Mouse (Mus musculus): Measurements from ENCODE around the gene Tenm2.

The Tenm2 gene

GRCm38 (mm10) chr11:36909036-36909435 is 326.7 kb downstream of the Tenm2 start:
- peak; percentile 29 for DNase-seq (ENCODE audit: low read depth, low spot score)

GRCm38 (mm10) chr11:36902302-36902701 is 333.5 kb downstream of the Tenm2 start:
- DNase-seq (ENCODE audit: low read depth, low spot score): peak; percentile 38

GRCm38 (mm10) chr11:36893061-36893460 is 342.7 kb downstream of the Tenm2 start:
- peak; percentile 58 for DNase-seq (ENCODE audit: low read depth, low spot score)

- no peak for DNase-seq (ENCODE audit: low read depth, low spot score)
Measured at GRCm38 (mm10) chr11:36891106-36891505, 344.7 kb downstream of the Tenm2 start.

GRCm38 (mm10) chr11:36887490-36887889 is 348.3 kb downstream of the Tenm2 start:
- no peak for DNase-seq (ENCODE audit: low read depth, low spot score)

- no peak for DNase-seq (ENCODE audit: low read depth, low spot score)
Measured at GRCm38 (mm10) chr11:36886147-36886546, 349.6 kb downstream of the Tenm2 start.

GRCm38 (mm10) chr11:36872961-36873360 is 362.8 kb downstream of the Tenm2 start:
- peak; percentile 35 for DNase-seq (ENCODE audit: low read depth, low spot score)

- no peak for DNase-seq (ENCODE audit: low read depth, low spot score)
Measured at GRCm38 (mm10) chr11:36870548-36870947, 365.2 kb downstream of the Tenm2 start.

GRCm38 (mm10) chr11:36851690-36852089 is 384.1 kb downstream of the Tenm2 start:
- peak; percentile 43 for DNase-seq (ENCODE audit: low read depth, low spot score)

- no peak for DNase-seq (ENCODE audit: low read depth, low spot score)
Measured at GRCm38 (mm10) chr11:36847451-36847850, 388.3 kb downstream of the Tenm2 start.

GRCm38 (mm10) chr11:36832855-36833254 is 402.9 kb downstream of the Tenm2 start:
- DNase-seq (ENCODE audit: low read depth, low spot score): no peak

GRCm38 (mm10) chr11:36831511-36831910 is 404.3 kb downstream of the Tenm2 start:
- no peak for DNase-seq (ENCODE audit: low read depth, low spot score)

- peak; percentile 40 for DNase-seq (ENCODE audit: low read depth, low spot score)
Measured at GRCm38 (mm10) chr11:36824666-36825065, 411.1 kb downstream of the Tenm2 start.

- no peak for DNase-seq (ENCODE audit: low read depth, low spot score)
Measured at GRCm38 (mm10) chr11:36804615-36805014, 431.1 kb downstream of the Tenm2 start.

- DNase-seq (ENCODE audit: low read depth, low spot score): peak; percentile 27
Measured at GRCm38 (mm10) chr11:36802208-36802631, 433.5 kb downstream of the Tenm2 start.

GRCm38 (mm10) chr11:36801683-36802082 is 434.1 kb downstream of the Tenm2 start:
- no peak for DNase-seq (ENCODE audit: low read depth, low spot score)

GRCm38 (mm10) chr11:36799409-36799808 is 436.4 kb downstream of the Tenm2 start:
- DNase-seq (ENCODE audit: low read depth, low spot score): no peak

- no peak for DNase-seq (ENCODE audit: low read depth, low spot score)
Measured at GRCm38 (mm10) chr11:36758009-36758408, 477.8 kb downstream of the Tenm2 start.

GRCm38 (mm10) chr11:36746286-36746685 is 489.5 kb downstream of the Tenm2 start:
- peak; percentile 42 for DNase-seq (ENCODE audit: low read depth, low spot score)

GRCm38 (mm10) chr11:36727800-36728199 is 508.0 kb downstream of the Tenm2 start:
- DNase-seq (ENCODE audit: low read depth, low spot score): peak; percentile 18

GRCm38 (mm10) chr11:36702881-36703280 is 532.9 kb downstream of the Tenm2 start:
- DNase-seq (ENCODE audit: low read depth, low spot score): peak; percentile 71

GRCm38 (mm10) chr11:36700951-36701350 is 534.8 kb downstream of the Tenm2 start:
- no peak for DNase-seq (ENCODE audit: low read depth, low spot score)

- peak; percentile 56 for DNase-seq (ENCODE audit: low read depth, low spot score)
Measured at GRCm38 (mm10) chr11:36700131-36700530, 535.6 kb downstream of the Tenm2 start.

- no peak for DNase-seq (ENCODE audit: low read depth, low spot score)
Measured at GRCm38 (mm10) chr11:36698268-36698667, 537.5 kb downstream of the Tenm2 start.

Measured in brain, adult 2 months (tissue).